Mouse (Mus musculus): Measurements from ENCODE around the gene Klf8.

DNA sequence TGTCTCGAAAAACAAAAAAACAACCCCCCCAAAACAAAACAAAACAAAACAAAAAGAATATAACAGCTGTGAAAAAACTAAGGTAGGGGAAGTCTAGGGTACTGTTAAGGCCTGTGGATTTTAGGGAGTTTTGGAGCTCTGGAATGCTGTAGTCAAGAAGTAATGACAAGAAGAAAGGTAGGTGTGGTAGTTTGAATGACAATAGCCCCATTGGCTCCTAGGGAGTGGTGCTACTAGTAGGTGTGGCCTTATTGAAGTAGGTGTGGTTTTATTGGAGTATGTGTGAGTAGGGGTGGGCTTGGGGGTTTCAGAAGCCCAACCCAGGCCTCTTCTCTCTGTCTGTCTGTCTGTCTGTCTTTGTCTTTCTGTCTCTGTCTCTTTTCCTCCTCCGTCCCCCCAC, 44.9 kb downstream of the Klf8 start:
- TF ChIP-seq CTCF (IDR thresholded peaks at IDR 0.05; ENCODE audit: extremely low read depth, insufficient read depth, low read length) (no peak), POLR2A (IDR thresholded peaks at IDR 0.05; ENCODE audit: extremely low read depth, insufficient read depth, low read length) (no peak)
